Mouse (Mus musculus): ENCODE results near the gene Ano6. TPM values are rescaled to one million over a fixed set of nuclear protein-coding genes. Genes with fewer than 3 reads are reported as not detected.

Ano6 gene
- polyA plus RNA-seq, 1 experiment from 2014 or later, result 21.4 TPM

DNA sequence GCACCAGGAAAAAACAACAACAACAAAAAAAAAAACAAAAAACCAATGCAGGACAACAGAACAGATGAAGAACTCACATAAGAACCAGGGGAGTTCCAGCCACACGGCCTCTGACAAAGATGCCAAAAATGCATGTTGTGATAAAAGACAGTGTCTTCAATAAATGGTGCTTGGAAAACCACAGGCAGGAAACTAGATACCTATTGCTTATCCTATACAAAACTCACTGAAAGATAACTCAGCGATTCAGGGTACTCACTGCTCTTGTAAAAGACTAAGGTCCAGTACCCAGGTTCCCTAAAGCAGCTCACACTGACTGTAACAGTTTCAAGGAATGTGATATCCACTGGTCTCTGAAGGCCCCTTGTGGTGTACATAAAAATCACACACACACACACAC, 20.3 kb upstream of the Ano6 start:
- Histone ChIP-seq H3K4me3 (no peak overlapping the region), H3K27me3 (no peaks in the 10 kb centered on the region), H3K27ac (no peak overlapping the region), H3K36me3 (ENCODE audit: poor library complexity, severe bottlenecking) (no peaks in the 10 kb centered on the region), H3K9ac (no peak overlapping the region), H3K4me2 (no peak overlapping the region), H3K9me3 (replicated peaks) (no peaks in the 10 kb centered on the region), H3K4me1 (peaks cover 3% of the 10 kb centered on the region; the same call in 1 of the 2 replicates)
- no peak for ATAC-seq
- WGBS, result 92% methylated on average over 2 of the region's 2 CpGs

GRCm38 (mm10) chr15:95772374-95772773, 18.3 kb upstream of the Ano6 start:
- no peak overlapping the region for H3K9ac ChIP-seq
- peaks cover 3% of the 10 kb centered on the region; the same call in 1 of the 2 replicates for H3K4me1 ChIP-seq
- 56% methylated on average over 13 of the region's 13 CpGs for WGBS
- H3K27ac ChIP-seq, result no peak overlapping the region
- ATAC-seq, result no peak
- no peak overlapping the region for H3K4me3 ChIP-seq
- H3K9me3 ChIP-seq (replicated peaks), result no peaks in the 10 kb centered on the region
- no peaks in the 10 kb centered on the region for H3K27me3 ChIP-seq
- H3K4me2 ChIP-seq, result no peak overlapping the region
- H3K36me3 ChIP-seq (ENCODE audit: poor library complexity, severe bottlenecking), result no peaks in the 10 kb centered on the region

DNA sequence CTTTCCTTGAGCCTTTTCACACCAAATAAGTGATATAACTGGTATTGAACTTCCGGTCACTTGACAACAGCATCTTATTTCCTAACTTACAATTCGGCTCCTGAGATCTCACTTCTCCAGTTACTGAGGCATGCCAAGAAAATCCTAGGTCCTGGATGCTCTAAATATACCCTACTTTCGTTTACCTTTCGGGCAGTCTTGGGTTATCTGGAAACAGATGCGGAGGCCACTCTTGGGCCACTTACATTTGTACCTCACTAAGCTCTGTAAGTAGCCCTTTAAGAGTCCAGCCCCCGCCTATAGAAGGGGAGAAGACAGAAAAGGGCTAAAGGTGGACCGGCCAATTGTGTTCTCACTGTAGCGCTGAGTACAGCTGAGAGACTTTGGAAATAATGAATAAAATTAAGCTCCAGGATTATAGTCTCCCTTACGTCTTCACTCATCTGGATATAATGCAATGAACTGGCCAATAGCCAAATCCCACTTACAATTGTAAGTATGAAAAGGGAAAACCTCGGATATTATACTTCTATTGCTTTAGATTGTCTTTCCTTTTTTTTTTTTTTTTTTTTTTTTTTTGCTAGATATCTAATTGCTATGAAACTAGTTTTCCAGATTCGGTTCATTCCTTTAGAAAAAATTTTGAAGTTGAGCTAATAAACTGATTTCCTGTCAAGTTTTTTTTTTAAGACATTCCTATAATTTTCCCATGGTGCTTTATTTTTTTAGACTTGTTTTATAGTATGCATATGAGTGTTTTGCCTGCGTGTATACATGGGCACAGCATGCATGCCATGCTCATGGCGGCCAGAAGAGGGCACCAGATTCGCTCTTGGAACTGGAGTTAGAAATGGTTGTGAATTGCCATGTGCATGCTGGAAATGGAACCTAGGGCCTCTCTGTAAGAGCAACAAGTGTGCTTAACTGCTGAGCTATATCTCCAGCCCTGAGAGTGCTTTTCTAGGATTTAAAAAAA, 17.5 kb upstream of the Ano6 start:
- H3K27me3 ChIP-seq, result no peaks in the 10 kb centered on the region
- no peak overlapping the region for H3K27ac ChIP-seq
- H3K4me3 ChIP-seq, result no peak overlapping the region
- no peak overlapping the region for H3K9ac ChIP-seq
- H3K4me2 ChIP-seq, result no peak overlapping the region
- H3K36me3 ChIP-seq (ENCODE audit: poor library complexity, severe bottlenecking), result no peaks in the 10 kb centered on the region
- 35% methylated on average over 14 of the region's 14 CpGs for WGBS
- ATAC-seq, result no peak
- no peaks in the 10 kb centered on the region for H3K9me3 ChIP-seq (replicated peaks)
- H3K4me1 ChIP-seq, result peaks cover 3% of the 10 kb centered on the region; the same call in 1 of the 2 replicates

- Histone ChIP-seq H3K9me3 (replicated peaks) (no peaks in the 10 kb centered on the region), H3K4me3 (no peak overlapping the region), H3K27ac (no peak overlapping the region), H3K9ac (no peak overlapping the region), H3K27me3 (no peaks in the 10 kb centered on the region), H3K4me1 (peaks cover 3% of the 10 kb centered on the region; the same call in 1 of the 2 replicates), H3K36me3 (ENCODE audit: poor library complexity, severe bottlenecking) (no peaks in the 10 kb centered on the region), H3K4me2 (no peak overlapping the region)
- ATAC-seq, result no peak
- 83% methylated on average over 6 of the region's 6 CpGs for WGBS
Measured at GRCm38 (mm10) chr15:95774197-95774596, 16.4 kb upstream of the Ano6 start.

DNA sequence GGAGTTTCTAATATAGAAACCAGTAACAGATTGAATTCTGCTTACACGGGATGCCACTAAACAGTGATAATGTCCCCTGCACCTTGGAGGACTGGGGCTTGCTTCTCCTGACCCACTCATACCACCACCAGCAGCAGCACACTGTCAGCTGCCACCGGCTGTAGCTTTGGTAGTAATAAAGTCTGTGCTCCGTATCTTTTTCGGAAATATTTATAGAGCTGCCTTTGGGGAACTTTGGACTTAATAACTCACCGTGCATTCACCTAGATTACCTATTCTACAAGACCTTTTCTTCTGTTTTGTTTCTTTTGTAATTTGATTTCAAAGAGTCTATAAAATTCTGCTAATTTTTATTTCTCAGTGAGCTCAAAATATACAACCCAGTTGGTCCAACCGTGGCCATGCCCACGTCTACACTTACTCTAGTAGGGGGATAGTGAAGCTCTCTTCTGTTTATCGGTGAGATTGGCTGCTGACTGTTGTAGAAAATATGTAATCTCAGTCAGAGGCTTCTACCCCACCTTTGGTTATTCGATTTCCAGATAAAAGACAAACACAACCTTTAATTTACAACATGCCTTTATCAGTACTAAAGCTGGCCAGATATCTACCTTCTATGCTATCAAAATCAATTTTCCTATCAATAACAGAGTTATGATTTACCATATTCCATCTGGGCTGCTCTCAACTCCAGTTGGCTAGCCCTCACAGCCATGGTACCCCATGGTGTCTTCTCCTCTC, 15.8 kb upstream of the Ano6 start:
- H3K4me2 ChIP-seq, result no peak overlapping the region
- ATAC-seq, result no peak
- peaks cover 3% of the 10 kb centered on the region; the same call in 1 of the 2 replicates for H3K4me1 ChIP-seq
- H3K9me3 ChIP-seq (replicated peaks), result no peaks in the 10 kb centered on the region
- H3K27me3 ChIP-seq, result no peaks in the 10 kb centered on the region
- no peak overlapping the region for H3K9ac ChIP-seq
- H3K4me3 ChIP-seq, result no peak overlapping the region
- no peak overlapping the region for H3K27ac ChIP-seq
- 95% methylated on average over 9 of the region's 9 CpGs for WGBS
- H3K36me3 ChIP-seq (ENCODE audit: poor library complexity, severe bottlenecking), result no peaks in the 10 kb centered on the region

- 89% methylated on average over 2 of the region's 2 CpGs for WGBS
- Histone ChIP-seq H3K4me2 (no peak overlapping the region), H3K4me3 (no peak overlapping the region), H3K4me1 (peaks cover 3% of the 10 kb centered on the region; the same call in 1 of the 2 replicates), H3K9ac (no peak overlapping the region), H3K27ac (no peak overlapping the region), H3K9me3 (replicated peaks) (no peaks in the 10 kb centered on the region), H3K27me3 (no peaks in the 10 kb centered on the region), H3K36me3 (ENCODE audit: poor library complexity, severe bottlenecking) (no peaks in the 10 kb centered on the region)
- no peak for ATAC-seq
Measured at GRCm38 (mm10) chr15:95777743-95778142, 12.9 kb upstream of the Ano6 start.

- WGBS, result 90% methylated on average over 4 of the region's 4 CpGs
- no peak overlapping the region for H3K27ac ChIP-seq
- H3K36me3 ChIP-seq (ENCODE audit: poor library complexity, severe bottlenecking), result no peaks in the 10 kb centered on the region
- no peak overlapping the region for H3K4me3 ChIP-seq
- H3K9ac ChIP-seq, result no peak overlapping the region
- no peak for ATAC-seq
- H3K9me3 ChIP-seq (replicated peaks), result no peaks in the 10 kb centered on the region
- H3K4me1 ChIP-seq, result no peaks in the 10 kb centered on the region
- no peaks in the 10 kb centered on the region for H3K27me3 ChIP-seq
- no peak overlapping the region for H3K4me2 ChIP-seq
Measured at GRCm38 (mm10) chr15:95778710-95779109, 11.9 kb upstream of the Ano6 start.

DNA sequence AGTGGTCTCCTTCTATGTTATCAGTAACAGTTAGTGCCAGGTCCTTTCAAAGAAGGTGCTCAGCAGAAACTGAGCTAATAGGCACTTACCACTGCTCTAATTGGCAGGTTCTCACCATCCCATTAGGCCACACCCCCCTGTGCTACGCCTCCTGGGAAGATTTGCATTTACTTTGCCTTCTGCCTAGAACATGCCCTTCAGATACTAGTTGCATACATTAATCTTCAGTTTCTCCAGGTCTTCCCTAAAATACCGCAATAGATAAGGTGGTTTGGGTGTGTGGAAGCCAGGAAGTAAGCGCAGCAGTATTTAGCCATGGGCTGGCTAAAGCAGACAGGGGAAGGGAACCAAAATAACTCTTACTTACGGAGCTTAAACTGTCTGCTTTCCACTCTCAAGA, 4.0 kb upstream of the Ano6 start:
- no peak overlapping the region for H3K4me3 ChIP-seq
- H3K4me1 ChIP-seq, result peaks cover 14% of the 10 kb centered on the region
- H3K27me3 ChIP-seq, result no peaks in the 10 kb centered on the region; the same call in 1 of the 2 replicates
- ATAC-seq, result no peak
- no peak overlapping the region for H3K4me2 ChIP-seq
- H3K36me3 ChIP-seq (ENCODE audit: poor library complexity, severe bottlenecking), result no peaks in the 10 kb centered on the region
- H3K9me3 ChIP-seq (replicated peaks), result no peaks in the 10 kb centered on the region
- no peak overlapping the region for H3K27ac ChIP-seq
- WGBS, result 79% methylated on average over 4 of the region's 4 CpGs
- H3K9ac ChIP-seq, result no peak overlapping the region

DNA sequence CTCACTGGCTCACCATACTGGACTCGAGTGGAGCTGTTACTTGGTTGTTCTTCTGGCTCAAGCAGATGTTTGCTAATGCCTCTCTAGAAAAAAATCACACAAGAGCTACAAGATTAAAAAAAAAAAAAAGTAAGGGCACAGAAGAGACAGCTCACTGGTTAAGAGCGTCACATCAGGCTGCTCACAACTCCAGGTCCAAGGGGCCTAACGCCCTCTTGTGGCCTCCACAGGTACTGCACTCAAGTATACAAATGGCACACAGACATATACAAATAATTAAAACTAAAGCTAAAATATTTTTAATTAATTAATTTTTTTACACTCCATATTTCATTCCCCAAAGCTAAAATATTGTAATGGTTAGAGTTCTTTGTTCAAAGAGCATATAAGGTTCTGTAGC, 3.1 kb upstream of the Ano6 start:
- no peaks in the 10 kb centered on the region for H3K9me3 ChIP-seq (replicated peaks)
- H3K27ac ChIP-seq, result no peak overlapping the region
- no peak overlapping the region for H3K9ac ChIP-seq
- H3K4me1 ChIP-seq, result peaks cover 22% of the 10 kb centered on the region
- no peaks in the 10 kb centered on the region for H3K36me3 ChIP-seq (ENCODE audit: poor library complexity, severe bottlenecking)
- no peak overlapping the region for H3K4me2 ChIP-seq
- no peak overlapping the region for H3K4me3 ChIP-seq
- 56% methylated on average over 3 of the region's 3 CpGs for WGBS
- no peaks in the 10 kb centered on the region; the same call in 1 of the 2 replicates for H3K27me3 ChIP-seq
- no peak for ATAC-seq

- WGBS, result 14% methylated on average over 32 of the region's 32 CpGs
- peak overlapping the region; percentile 91 for H3K9ac ChIP-seq
- H3K36me3 ChIP-seq (ENCODE audit: poor library complexity, severe bottlenecking), result no peaks in the 10 kb centered on the region
- peak overlapping the region; percentile 62 for H3K4me2 ChIP-seq
- H3K27ac ChIP-seq, result peak overlapping the region; percentile 70
- peak; percentile 64 for ATAC-seq
- H3K27me3 ChIP-seq, result no peaks in the 10 kb centered on the region; the same call in 1 of the 2 replicates
- H3K4me1 ChIP-seq, result peaks cover 33% of the 10 kb centered on the region
- H3K4me3 ChIP-seq, result peak overlapping the region; percentile 81
- H3K9me3 ChIP-seq (replicated peaks), result no peaks in the 10 kb centered on the region
Measured at GRCm38 (mm10) chr15:95789562-95790528, 798 bp upstream of the Ano6 start.

- Histone ChIP-seq H3K4me2 (peak overlapping the region; percentile 62), H3K4me3 (peak overlapping the region; percentile 81)
Measured at GRCm38 (mm10) chr15:95791141-95791791, 623 bp downstream of the Ano6 start.

More at GRCm38 (mm10) chr15:95791141-95791791, 623 bp downstream of the Ano6 start:
- H3K9ac ChIP-seq, result peak overlapping the region; percentile 91
- no peaks in the 10 kb centered on the region for H3K36me3 ChIP-seq (ENCODE audit: poor library complexity, severe bottlenecking)
- H3K27me3 ChIP-seq, result no peaks in the 10 kb centered on the region; the same call in 1 of the 2 replicates
- 2% methylated on average over 31 of the region's 32 CpGs for WGBS
- peaks cover 43% of the 10 kb centered on the region for H3K4me1 ChIP-seq
- H3K27ac ChIP-seq, result peak overlapping the region; percentile 70
- ATAC-seq, result peak; percentile 31
- H3K9me3 ChIP-seq (replicated peaks), result no peaks in the 10 kb centered on the region

Measured in forebrain, embryonic 13.5 days (tissue).